Mouse (Mus musculus): ENCODE data around the gene Gm10639.
"Not testable (repeated sequence)": the region's sequence is repeated elsewhere in the genome, so short reads cannot be mapped to it uniquely, and the experiment has no call there.

Gm10639 gene

DNA sequence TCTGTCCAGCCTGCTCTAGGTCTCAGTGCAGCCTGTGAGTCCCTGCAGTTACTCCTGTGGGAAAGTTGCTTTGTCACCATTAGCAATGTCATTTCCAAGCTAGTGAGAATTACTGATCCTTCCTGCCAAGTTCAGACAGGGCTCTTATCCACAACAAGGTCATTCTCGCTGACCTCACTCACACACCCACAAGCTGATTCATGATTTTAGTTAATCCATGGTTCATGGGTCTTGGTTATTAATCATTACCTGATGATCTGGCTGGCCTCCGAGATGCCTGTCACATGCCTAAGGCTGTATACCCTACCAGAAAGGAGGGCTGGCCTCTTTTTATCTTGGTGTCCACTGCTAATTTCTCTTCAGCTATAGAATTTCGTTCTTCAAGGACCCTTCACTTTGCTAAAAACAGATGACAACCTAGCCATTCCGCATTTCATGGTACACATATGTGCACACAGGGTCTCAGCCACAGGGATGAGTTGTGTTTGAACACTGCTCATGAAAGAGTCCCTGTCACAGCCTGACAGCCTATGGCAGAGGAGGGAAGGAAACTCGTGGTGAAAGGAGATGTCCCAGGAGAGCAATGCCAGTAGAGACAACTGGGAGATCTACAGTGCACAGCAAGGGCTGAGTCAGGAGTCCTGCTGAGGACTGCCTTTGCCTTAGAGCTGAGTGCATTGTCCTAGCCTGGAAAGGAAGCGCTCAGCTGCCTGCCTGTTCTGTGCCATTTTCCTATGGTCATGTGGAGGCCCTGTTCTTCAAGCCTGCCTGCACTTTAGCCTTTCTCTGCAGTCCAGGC, 58.7 kb downstream of the Gm10639 start:
- DNase-seq (ENCODE audit: low spot score) = not testable (repeated sequence)

GRCm38 (mm10) chr9:78349141-78349540, 59.4 kb downstream of the Gm10639 start:
- not testable (repeated sequence) for DNase-seq (ENCODE audit: low spot score)

DNA sequence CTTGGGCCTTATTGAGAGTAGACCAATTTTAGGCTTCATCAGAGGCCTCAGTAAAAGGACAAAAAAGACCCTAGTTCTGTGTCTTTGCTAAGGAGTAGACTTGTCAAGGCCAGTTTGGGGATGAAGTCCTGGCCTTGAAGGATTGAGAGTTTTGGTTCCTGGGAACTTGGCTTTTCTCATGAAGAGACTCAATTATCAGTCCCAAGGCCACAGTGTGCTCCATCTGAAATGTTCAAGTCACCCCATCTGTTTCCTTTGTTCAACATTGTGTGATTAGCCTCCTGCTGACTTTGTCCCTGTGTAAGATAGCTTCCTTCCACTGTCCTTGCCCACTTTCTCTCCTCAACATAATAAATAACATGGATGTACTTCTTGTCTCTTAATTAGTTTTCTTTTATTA, 60.3 kb downstream of the Gm10639 start:
- DNase-seq (ENCODE audit: low spot score) = not testable (repeated sequence)

GRCm38 (mm10) chr9:78351504-78352220, 61.9 kb downstream of the Gm10639 start:
- DNase-seq (ENCODE audit: low spot score) = no peak

All from spleen, adult 12 weeks (tissue).